Mouse (Mus musculus): Measurements from ENCODE around the gene Prpf19.

The Prpf19 gene

GRCm38 (mm10) chr19:10895708-10896107 lies 677 bp downstream of the Prpf19 start:
- peak; percentile 41 for DNase-seq (ENCODE audit: low spot score)

GRCm38 (mm10) chr19:10896849-10897248 lies 1.8 kb downstream of the Prpf19 start:
- DNase-seq (ENCODE audit: low spot score) = no peak

- DNase-seq (ENCODE audit: low spot score) = no peak
Observed at GRCm38 (mm10) chr19:10897491-10897890, 2.5 kb downstream of the Prpf19 start.

GRCm38 (mm10) chr19:10900315-10900714 lies 5.3 kb downstream of the Prpf19 start:
- no peak for DNase-seq (ENCODE audit: low spot score)

GRCm38 (mm10) chr19:10901046-10901445 lies 6.0 kb downstream of the Prpf19 start:
- DNase-seq (ENCODE audit: low spot score) = no peak

GRCm38 (mm10) chr19:10904512-10904911 lies 9.5 kb downstream of the Prpf19 start:
- DNase-seq (ENCODE audit: low spot score) = no peak

- DNase-seq (ENCODE audit: low spot score) = peak; percentile 66
Observed at GRCm38 (mm10) chr19:10904927-10905727, 10.1 kb downstream of the Prpf19 start.

- DNase-seq (ENCODE audit: low spot score) = no peak
Observed at GRCm38 (mm10) chr19:10905728-10906000, 10.6 kb downstream of the Prpf19 start.

- peak; percentile 65 for DNase-seq (ENCODE audit: low spot score)
Observed at GRCm38 (mm10) chr19:10907891-10908290, 12.9 kb downstream of the Prpf19 start.

GRCm38 (mm10) chr19:10909087-10909721 lies 14.2 kb downstream of the Prpf19 start:
- no peak for DNase-seq (ENCODE audit: low spot score)

GRCm38 (mm10) chr19:10914291-10914690 lies 19.3 kb downstream of the Prpf19 start:
- no peak for DNase-seq (ENCODE audit: low spot score)

GRCm38 (mm10) chr19:10914870-10915269 lies 19.8 kb downstream of the Prpf19 start:
- DNase-seq (ENCODE audit: low spot score) = no peak

- no peak for DNase-seq (ENCODE audit: low spot score)
Observed at GRCm38 (mm10) chr19:10916506-10916905, 21.5 kb downstream of the Prpf19 start.

GRCm38 (mm10) chr19:10918321-10918991 lies 23.4 kb downstream of the Prpf19 start:
- no peak for DNase-seq (ENCODE audit: low spot score)

GRCm38 (mm10) chr19:10920532-10920931 lies 25.5 kb downstream of the Prpf19 start, which contains the start of gene Zp1:
Zp1 (minus strand) TSS chr19:10920632.
- no peak for DNase-seq (ENCODE audit: low spot score)

- DNase-seq (ENCODE audit: low spot score) = no peak
Observed at GRCm38 (mm10) chr19:10921058-10921457, 26.0 kb downstream of the Prpf19 start.

GRCm38 (mm10) chr19:10924220-10924619 lies 29.2 kb downstream of the Prpf19 start:
- DNase-seq (ENCODE audit: low spot score) = no peak

- DNase-seq (ENCODE audit: low spot score) = no peak
Observed at GRCm38 (mm10) chr19:10926123-10926621, 31.1 kb downstream of the Prpf19 start.

GRCm38 (mm10) chr19:10926666-10927065 lies 31.6 kb downstream of the Prpf19 start:
- no peak for DNase-seq (ENCODE audit: low spot score)

- DNase-seq (ENCODE audit: low spot score) = no peak
Observed at GRCm38 (mm10) chr19:10930641-10931040, 35.6 kb downstream of the Prpf19 start.

- no peak for DNase-seq (ENCODE audit: low spot score)
Observed at GRCm38 (mm10) chr19:10935029-10935428, 40.0 kb downstream of the Prpf19 start.

- DNase-seq (ENCODE audit: low spot score) = no peak
Observed at GRCm38 (mm10) chr19:10936077-10936476, 41.0 kb downstream of the Prpf19 start.

- DNase-seq (ENCODE audit: low spot score) = no peak
Observed at GRCm38 (mm10) chr19:10937110-10937563, 42.1 kb downstream of the Prpf19 start, which contains the start of gene Ptgdr2. Ptgdr2 (plus strand) TSS chr19:10937160.

Data from urinary bladder, postnatal 14 days (tissue).